29 mouse cellular contexts compared by ENCODE assay signal in genomic region chr16:14296544-14297124, GRCm38 (mm10). TPM values are rescaled to one million over a fixed set of nuclear protein-coding genes. Genes with fewer than 3 reads are reported as not detected.
A peak's percentile ranks its signal among the peaks of the same experiment; 100 is the strongest.
DNase-seq lines count a peak whose midpoint lies in the region; ATAC-seq and TF ChIP-seq lines count a peak whose summit lies in the region.
"Had no signal": no experiment of that assay in that cellular context is flagged by ENCODE, and none has a peak within 500 bp of the region (broad histone marks: within the 10 kb centered on the region; RNA-seq: fewer than 3 reads in every experiment).

No protein-coding gene starts in this region.

- 53% methylated on average over 2 of the region's 2 CpGs for WGBS in lung, embryonic 14.5 days
- 53% methylated on average over 2 of the region's 2 CpGs for WGBS in stomach, embryonic 14.5 days
- 76% methylated on average over 2 of the region's 2 CpGs for WGBS in liver, postnatal 0 days (ENCODE audit: insufficient replicate concordance)

- no peak overlapping the region for H3K4me2 ChIP-seq in lung, embryonic 14.5 days
- H3K4me2 ChIP-seq in CH12.LX (ENCODE audit: insufficient read depth, low read depth, poor library complexity, severe bottlenecking) = no peak overlapping the region
- H3K4me2 ChIP-seq in stomach, embryonic 14.5 days (replicated peaks; ENCODE audit: low read depth, low read length) = no peak overlapping the region
- no peak overlapping the region for H3K4me2 ChIP-seq in liver, postnatal 0 days (ENCODE audit: low read depth, low read length)
- H3K4me2 ChIP-seq: heart, embryonic 12.5 days; hindbrain, embryonic 13.5 days; limb, embryonic 12.5 days; liver, embryonic 15.5 days; midbrain, embryonic 15.5 days; neural tube, embryonic 15.5 days had no signal

- no peaks in the 10 kb centered on the region for H3K9me3 ChIP-seq in lung, embryonic 14.5 days (ENCODE audit: low read depth, low read length)
- H3K9me3 ChIP-seq in CH12.LX (replicated peaks; ENCODE audit: low read length) = no peaks in the 10 kb centered on the region
- no peaks in the 10 kb centered on the region for H3K9me3 ChIP-seq in MEL (replicated peaks; ENCODE audit: insufficient read depth, low read length)
- no peaks in the 10 kb centered on the region for H3K9me3 ChIP-seq in stomach, embryonic 14.5 days (ENCODE audit: control insufficient read depth, low read depth, low read length)
- H3K9me3 ChIP-seq in liver, postnatal 0 days (ENCODE audit: low read length) = no peaks in the 10 kb centered on the region
- H3K9me3 ChIP-seq: heart, embryonic 12.5 days; hindbrain, embryonic 13.5 days; limb, embryonic 12.5 days; liver, embryonic 15.5 days; midbrain, embryonic 15.5 days; neural tube, embryonic 15.5 days had no signal

- DNase-seq in lung, embryonic 14.5 days = peak; percentile 77
- DNase-seq in lung, postnatal 4 days = no peak
- DNase-seq in CH12.LX (ENCODE audit: extremely low read depth) (no peak), MEL (ENCODE audit: low read depth, low spot score) (no peak)
- DNase-seq in cerebellum, adult 8-10 months = no peak
- DNase-seq in liver, postnatal 0 days = no peak
- DNase-seq: adrenal gland, postnatal 14 days; B cell, adult 2 months; cerebellum, adult 11-12 months; cerebellum, postnatal 10 days; gastrocnemius, postnatal 25 days; heart, adult 18-20 months; heart, postnatal 4 days; kidney, adult 2 months; kidney, postnatal 4 days; retina, postnatal 1 day; right cerebral cortex, postnatal 14 days; thymus, adult 2 months; thymus, postnatal 36 days had no signal

- no peak overlapping the region for H3K9ac ChIP-seq in lung, embryonic 14.5 days
- H3K9ac ChIP-seq in CH12.LX (ENCODE audit: insufficient read depth, low read depth) (no peak overlapping the region), MEL (ENCODE audit: control insufficient read depth, low read depth, low read length, poor library complexity, severe bottlenecking) (no peak overlapping the region)
- H3K9ac ChIP-seq in stomach, embryonic 14.5 days (replicated peaks; ENCODE audit: low read depth, low read length) = no peak overlapping the region
- H3K9ac ChIP-seq in liver, postnatal 0 days (replicated peaks) = no peak overlapping the region
- H3K9ac ChIP-seq: heart, embryonic 12.5 days; hindbrain, embryonic 13.5 days; limb, embryonic 12.5 days; liver, embryonic 15.5 days; midbrain, embryonic 15.5 days; neural tube, embryonic 15.5 days had no signal

- no peak overlapping the region for H3K4me3 ChIP-seq in lung, embryonic 14.5 days (ENCODE audit: low read depth, low read length)
- H3K4me3 ChIP-seq in CH12.LX (replicated peaks in 1 of 3; ENCODE audit: low read depth in 2 of 3, low read length in 2 of 3, poor library complexity in 1 of 3) (no peak overlapping the region), MEL (ENCODE audit: control insufficient read depth in 1 of 2, insufficient read depth in 1 of 2, low read depth in 2 of 2, low read length in 2 of 2) (no peak overlapping the region)
- no peak overlapping the region for H3K4me3 ChIP-seq in stomach, embryonic 14.5 days (ENCODE audit: low read depth, low read length)
- no peak overlapping the region for H3K4me3 ChIP-seq in liver, postnatal 0 days (ENCODE audit: low read depth, low read length)
- H3K4me3 ChIP-seq: heart, embryonic 12.5 days; hindbrain, embryonic 13.5 days; limb, embryonic 12.5 days; liver, embryonic 15.5 days; midbrain, embryonic 15.5 days; neural tube, embryonic 15.5 days had no signal

- H3K36me3 ChIP-seq in lung, embryonic 14.5 days (ENCODE audit: insufficient read depth) = peaks cover 34% of the 10 kb centered on the region
- H3K36me3 ChIP-seq in CH12.LX (replicated peaks in 1 of 2; ENCODE audit: control insufficient read depth in 1 of 2, insufficient read depth in 1 of 2, low read length in 1 of 2) (peaks cover 16 to 41% of the 10 kb centered on the region in 2 experiments), MEL (ENCODE audit: control insufficient read depth in 1 of 2, insufficient read depth in 2 of 2, low read length in 2 of 2) (peaks cover 2 to 7% of the 10 kb centered on the region in 2 experiments; a peak in 3 of 4 replicates)
- H3K36me3 ChIP-seq in stomach, embryonic 14.5 days (ENCODE audit: control insufficient read depth, insufficient read depth, low read length) = peaks cover 17% of the 10 kb centered on the region
- peaks cover 22% of the 10 kb centered on the region for H3K36me3 ChIP-seq in liver, postnatal 0 days (replicated peaks; ENCODE audit: insufficient read depth, low read length)

- TF ChIP-seq RAD21 in CH12.LX (IDR thresholded peaks at IDR 0.05; ENCODE audit: low read depth, low read length) (no peak), MEL (IDR thresholded peaks at IDR 0.05; ENCODE audit: low read depth, low read length) (no peak)

- ATAC-seq in lung, embryonic 14.5 days (ENCODE audit: insufficient read depth) = peak; percentile 65
- ATAC-seq in stomach, embryonic 14.5 days (ENCODE audit: insufficient number of reproducible peaks, insufficient read depth, low FRiP score, low read depth) = no peak
- no peak for ATAC-seq in liver, postnatal 0 days
- ATAC-seq: forebrain, embryonic 14.5 days; midbrain, embryonic 15.5 days had no signal

- H3K79me2 ChIP-seq in CH12.LX (replicated peaks; ENCODE audit: control insufficient read depth, extremely low read depth, insufficient read depth, poor library complexity, severe bottlenecking) (no peaks in the 10 kb centered on the region), MEL (ENCODE audit: control insufficient read depth, insufficient read depth, low read length, poor library complexity) (no peaks in the 10 kb centered on the region)

- H3K4me1 ChIP-seq in lung, embryonic 14.5 days (ENCODE audit: insufficient read depth) = no peaks in the 10 kb centered on the region
- peaks cover 0 to 4% of the 10 kb centered on the region in 2 experiments; a peak in 1 of 4 replicates for H3K4me1 ChIP-seq in CH12.LX (ENCODE audit: control insufficient read depth in 1 of 2, insufficient read depth in 2 of 2)
- 0 out of 4 replicates have a peak, but pooled peaks cover 0 to 6% of the 10 kb centered on the region in 2 experiments for H3K4me1 ChIP-seq in MEL (ENCODE audit: control insufficient read depth in 1 of 2, insufficient read depth in 2 of 2, low read length in 2 of 2)
- peaks cover 13% of the 10 kb centered on the region for H3K4me1 ChIP-seq in stomach, embryonic 14.5 days (ENCODE audit: control insufficient read depth, insufficient read depth, low read length)
- H3K4me1 ChIP-seq in liver, postnatal 0 days (ENCODE audit: insufficient read depth) = peaks cover under 1% of the 10 kb centered on the region; the same call in 1 of the 2 replicates
- H3K4me1 ChIP-seq: liver, embryonic 15.5 days had no signal

- no peaks in the 10 kb centered on the region for H3K27me3 ChIP-seq in lung, embryonic 14.5 days (ENCODE audit: insufficient read depth, low read length)
- H3K27me3 ChIP-seq in CH12.LX (replicated peaks) = no peaks in the 10 kb centered on the region
- H3K27me3 ChIP-seq in MEL (ENCODE audit: control insufficient read depth in 1 of 2, insufficient read depth in 2 of 2, low read length in 2 of 2) = no peaks in the 10 kb centered on the region
- H3K27me3 ChIP-seq in stomach, embryonic 14.5 days (ENCODE audit: control insufficient read depth, insufficient read depth, low read length) = no peaks in the 10 kb centered on the region
- H3K27me3 ChIP-seq in liver, postnatal 0 days (ENCODE audit: insufficient read depth, low read length) = peaks cover 12% of the 10 kb centered on the region
- H3K27me3 ChIP-seq: midbrain, embryonic 15.5 days had no signal

- TF ChIP-seq POLR2A in CH12.LX (IDR thresholded peaks at IDR 0.05; ENCODE audit: low read depth, low read length) (no peak), MEL (IDR thresholded peaks at IDR 0.05; ENCODE audit: control insufficient read depth in 1 of 2, insufficient read depth in 1 of 2, low read depth in 1 of 2, low read length in 2 of 2, poor library complexity in 1 of 2) (no peak)

- H3K27ac ChIP-seq in lung, embryonic 14.5 days (ENCODE audit: low read depth) = peak overlapping the region; percentile 78
- H3K27ac ChIP-seq in CH12.LX (ENCODE audit: insufficient read depth, low read depth) = no peak overlapping the region
- H3K27ac ChIP-seq in MEL (ENCODE audit: control insufficient read depth, low read depth, low read length) = no peak overlapping the region
- H3K27ac ChIP-seq in stomach, embryonic 14.5 days (ENCODE audit: low read length) = peak overlapping the region; percentile 52
- H3K27ac ChIP-seq in liver, postnatal 0 days (ENCODE audit: low read depth) = no peak overlapping the region
- H3K27ac ChIP-seq: hindbrain, embryonic 13.5 days; kidney, postnatal 0 days; limb, embryonic 12.5 days; liver, embryonic 15.5 days; macrophage; midbrain, embryonic 15.5 days; neural tube, embryonic 15.5 days had no signal

- in situ Hi-C loops in CH12.LX (cut with MboI; ENCODE audit: low pct_ligation_motif_present, low pct_unique_long_range_greater_than_20kb, low sequenced_read_pairs) = no loop called here

- TF ChIP-seq EP300 in CH12.LX (IDR thresholded peaks at IDR 0.05; ENCODE audit: low read length) (no peak), MEL (IDR thresholded peaks at IDR 0.05; ENCODE audit: low read depth in 1 of 2, low read length in 2 of 2) (no peak)
- no peak for TF ChIP-seq EP300 in liver, postnatal 0 days (IDR thresholded peaks at IDR 0.05; ENCODE audit: low read depth)

- dilution Hi-C loops in CH12.LX (cut with MboI; ENCODE audit: extremely low pct_ligation_motif_present, extremely low pct_unique_long_range_greater_than_20kb, low sequenced_read_pairs) = no loop called here

- TF ChIP-seq CTCF in lung, embryonic 14.5 days (IDR thresholded peaks at IDR 0.05; ENCODE audit: low read depth) = no peak
- TF ChIP-seq CTCF in CH12.LX (conservative IDR thresholded peaks at IDR 0.05 in 1 of 2, IDR thresholded peaks at IDR 0.05 in 1 of 2; ENCODE audit: low read depth in 2 of 2, low read length in 2 of 2) = no peak
- TF ChIP-seq CTCF in MEL (IDR thresholded peaks at IDR 0.05 in 2 of 3, conservative IDR thresholded peaks at IDR 0.05 in 1 of 3; ENCODE audit: control insufficient read depth in 1 of 3, insufficient read depth in 1 of 3, low read depth in 2 of 3, low read length in 3 of 3, poor library complexity in 1 of 3, severe bottlenecking in 1 of 3) = no peak
- no peak for TF ChIP-seq CTCF in liver, postnatal 0 days (IDR thresholded peaks at IDR 0.05; ENCODE audit: low read depth)

RNA-seq across cellular contexts. Expression of gene Myh11, which starts 5.5 kb away (rescaled TPM):
- polyA plus RNA-seq in lung, embryonic 14.5 days (2014; fragmentation: Nextera tagmentation; extraction: Ambion mirVana) = 67.4 and 69.8 TPM in 2 replicates
- total RNA-seq in CH12.LX (2012; rRNA removed) (0.04 TPM in 2 replicates), CH12.LX (2014; rRNA removed) (0.04 and 0.05 TPM in 2 replicates), MEL (2012; rRNA removed) (0.03 TPM in 1 of 2 replicates, not detected in the other)
- polyA plus RNA-seq in CH12.LX (2012; ENCODE audit: insufficient read length, low read depth) (0.06 and 0.18 TPM in 2 replicates), MEL (2012; ENCODE audit: insufficient read depth in 1 of 2, insufficient read length in 2 of 2, low read depth in 1 of 2, low replicate concordance in 2 of 2, missing spikeins in 1 of 2) (under 1 TPM in 1 of 2 experiments, not detected in 1; 0.01 TPM)
- 250 and 280 TPM in 2 replicates for polyA plus RNA-seq in stomach, embryonic 14.5 days (2014; fragmentation: Nextera tagmentation; extraction: Ambion mirVana)
- polyA plus RNA-seq in liver, postnatal 0 days (2015; fragmentation: Nextera tagmentation; extraction: Ambion mirVana) = 0.36 TPM in 2 replicates
- polyA plus RNA-seq: macrophage had no signal

RNA-seq across cellular contexts. Expression of gene Fopnl, which starts 20.6 kb away (rescaled TPM):
- polyA plus RNA-seq in lung, embryonic 14.5 days (2014; fragmentation: Nextera tagmentation; extraction: Ambion mirVana) = 160 and 166 TPM in 2 replicates
- total RNA-seq in CH12.LX (2012; rRNA removed) (32.8 and 38.5 TPM in 2 replicates), CH12.LX (2014; rRNA removed) (153 and 159 TPM in 2 replicates), MEL (2012; rRNA removed) (40.3 and 44.8 TPM in 2 replicates)
- polyA plus RNA-seq in CH12.LX (2012; ENCODE audit: insufficient read length, low read depth) (54.9 and 56.8 TPM in 2 replicates), MEL (2012; ENCODE audit: insufficient read depth in 1 of 2, insufficient read length in 2 of 2, low read depth in 1 of 2, low replicate concordance in 2 of 2, missing spikeins in 1 of 2) (10 to 100 TPM in 1 of 2 experiments, not detected in 1; 46.9 TPM)
- 175 and 181 TPM in 2 replicates for polyA plus RNA-seq in stomach, embryonic 14.5 days (2014; fragmentation: Nextera tagmentation; extraction: Ambion mirVana)
- 40.7 and 45.1 TPM in 2 replicates for polyA plus RNA-seq in liver, postnatal 0 days (2015; fragmentation: Nextera tagmentation; extraction: Ambion mirVana)

Comparison
In these comparisons a context has a peak if more than half of its experiments do, and no peak if none do; other contexts are left out.
1. H3K27ac ChIP-seq: peak in lung, embryonic 14.5 days (single experiment) and stomach, embryonic 14.5 days (single experiment); none in CH12.LX (single experiment), MEL (single experiment) and liver, postnatal 0 days (single experiment).
2. RNA of gene Myh11, which starts 5.5 kb away (polyA plus RNA-seq): 250 to 280 TPM in stomach, embryonic 14.5 days and 67.4 to 69.8 TPM in lung, embryonic 14.5 days; 0.36 TPM in liver, postnatal 0 days, 0.06 to 0.18 TPM in CH12.LX and 0.01 TPM in MEL; every median in the first group is over 10 times any median in the second.